Mouse (Mus musculus) ZHBTc4 (cell line): ENCODE measurements around the gene Tfap2a.

ENCODE experiments used
- DNase-seq: peaks from one replicate; pipeline ENCODE4 v3.0.0-alpha.2; 2011; ENCODE audit warnings: low read depth, low spot score

Tfap2a gene

GRCm38 (mm10) chr13:40738196-40738880, at the start of gene Tfap2a:
Gene Tfap2a (minus strand): TSS chr13:40738376.
- DNase-seq = peak; percentile 42

GRCm38 (mm10) chr13:40784202-40784771, 46.1 kb upstream of the Tfap2a start:
- DNase-seq = peak; percentile 50

DNA sequence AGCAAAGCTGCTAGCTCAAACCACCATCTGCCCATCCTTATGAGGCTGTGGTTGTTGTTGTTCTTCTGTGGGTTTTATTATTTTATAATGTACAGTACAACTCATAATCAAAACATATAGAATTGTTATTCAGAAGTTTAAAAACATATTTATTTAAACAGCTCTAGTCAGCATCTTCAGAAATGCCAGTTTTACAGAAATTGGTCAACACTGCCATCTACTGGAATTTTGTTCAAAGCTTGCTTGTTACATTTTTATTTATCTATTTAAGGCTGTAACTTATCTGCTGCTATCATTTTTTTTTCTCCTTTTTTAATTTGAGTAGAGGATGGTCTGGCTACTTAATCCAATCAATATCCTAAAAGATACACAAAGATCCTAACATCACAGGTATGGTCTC, 19.8 kb upstream of the Tfap2a start:
- peak; percentile 39 for DNase-seq

DNA sequence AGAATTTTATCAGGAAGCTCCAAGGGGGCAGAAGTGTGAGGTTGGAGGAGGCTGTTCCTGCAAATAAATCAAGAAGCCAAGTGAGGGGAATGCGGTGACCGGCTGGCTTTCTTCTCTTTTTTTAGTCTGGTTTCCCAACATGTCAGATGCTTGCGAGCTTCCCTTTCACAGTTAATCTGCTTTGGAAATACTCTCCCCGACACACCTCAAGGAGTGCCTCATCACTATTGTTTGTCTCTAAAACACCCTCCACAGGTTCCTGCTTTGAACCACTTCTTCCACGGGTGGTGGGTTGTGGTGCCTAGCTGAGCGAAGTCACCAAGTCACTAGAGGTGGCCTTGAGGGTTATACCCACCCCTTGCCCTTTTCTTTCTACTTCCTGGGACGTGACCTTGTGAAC, 18.2 kb upstream of the Tfap2a start:
- DNase-seq = peak; percentile 78

- no peak for DNase-seq
These were observed 15.9 kb upstream of the Tfap2a start for GRCm38 (mm10) chr13:40754091-40754490.

DNA sequence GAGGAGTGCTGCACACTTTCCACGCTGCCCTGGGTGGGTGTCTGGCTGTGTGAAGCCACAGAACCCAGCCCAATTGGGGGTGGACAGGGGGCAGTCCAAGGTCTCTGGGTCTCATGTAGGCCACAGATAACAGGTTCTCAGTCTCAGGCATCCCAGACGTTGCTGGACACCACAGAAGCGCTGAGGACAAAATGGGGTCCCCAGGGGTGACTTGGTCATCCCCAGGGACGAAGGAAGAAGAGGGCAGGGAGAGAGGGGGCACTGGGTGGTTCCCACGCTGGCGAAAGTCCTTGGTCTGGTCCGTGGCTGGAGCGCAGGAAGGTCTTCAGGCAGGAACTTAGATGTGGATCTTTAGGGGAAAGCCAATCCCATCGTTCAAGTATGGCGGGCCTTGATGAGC, 13.7 kb upstream of the Tfap2a start:
- DNase-seq = no peak

GRCm38 (mm10) chr13:40749603-40749905, 11.4 kb upstream of the Tfap2a start:
- DNase-seq = no peak

DNA sequence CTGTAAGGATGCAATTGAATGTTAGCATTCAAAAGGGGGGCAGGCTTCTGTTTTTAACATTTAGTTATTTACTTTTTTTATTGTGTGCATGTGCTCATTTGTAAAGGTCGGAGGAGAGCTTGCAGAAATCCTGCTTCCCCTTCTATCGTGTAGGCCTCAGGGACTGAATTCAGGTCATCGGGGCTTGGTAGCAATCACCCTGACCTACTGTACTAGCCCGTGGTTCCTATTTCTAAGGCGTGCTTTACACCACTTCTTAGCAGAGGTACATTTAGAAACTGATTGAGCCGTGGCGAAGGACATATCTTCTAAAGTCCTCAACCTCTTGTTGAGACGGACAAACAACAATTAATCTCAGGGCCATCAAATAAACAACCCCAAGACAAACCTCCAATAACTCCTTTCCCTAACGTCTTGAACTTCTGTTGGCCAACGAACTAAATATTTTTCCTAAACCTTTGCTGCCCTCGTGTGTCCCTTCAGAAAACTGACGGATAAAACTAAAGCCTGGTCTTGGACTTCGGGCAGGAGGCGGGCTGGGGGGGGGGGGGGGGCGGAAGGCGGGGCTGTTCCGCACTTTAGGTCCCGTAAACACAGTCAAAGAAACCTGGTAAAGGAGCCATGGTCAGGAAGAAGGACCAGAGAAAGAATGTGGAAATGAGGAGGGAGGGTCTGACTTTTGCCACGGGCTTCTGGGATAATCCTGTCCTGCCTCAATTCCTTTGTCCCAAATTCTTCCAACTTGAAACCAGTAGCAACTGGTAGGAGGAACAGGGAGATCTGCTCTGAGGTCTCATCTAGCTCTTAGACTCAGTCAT, 10.8 kb upstream of the Tfap2a start:
- DNase-seq = peak; percentile 93

- DNase-seq = peak; percentile 70
These were observed 6.1 kb upstream of the Tfap2a start for GRCm38 (mm10) chr13:40744111-40744805.

DNA sequence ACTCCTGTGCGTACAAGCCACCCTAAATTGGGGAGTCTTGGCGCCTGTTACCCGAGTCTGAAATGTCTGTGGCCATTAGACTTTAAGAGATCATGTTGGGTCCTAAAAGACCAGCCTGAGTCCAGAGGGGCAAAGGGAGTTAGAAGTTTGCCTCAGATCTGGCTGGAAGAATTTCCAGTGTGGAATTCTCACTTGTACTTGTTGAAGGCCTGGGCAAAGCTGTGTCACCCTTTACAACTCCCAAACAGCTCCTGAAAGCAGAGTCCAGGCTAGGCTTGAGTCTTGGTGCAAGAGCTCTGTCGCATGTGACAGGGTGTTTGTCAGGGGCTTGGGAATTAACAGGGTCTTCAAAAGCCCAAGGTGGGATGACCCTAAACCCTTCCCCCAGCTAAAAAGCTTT, 5.0 kb upstream of the Tfap2a start:
- DNase-seq = no peak

DNA sequence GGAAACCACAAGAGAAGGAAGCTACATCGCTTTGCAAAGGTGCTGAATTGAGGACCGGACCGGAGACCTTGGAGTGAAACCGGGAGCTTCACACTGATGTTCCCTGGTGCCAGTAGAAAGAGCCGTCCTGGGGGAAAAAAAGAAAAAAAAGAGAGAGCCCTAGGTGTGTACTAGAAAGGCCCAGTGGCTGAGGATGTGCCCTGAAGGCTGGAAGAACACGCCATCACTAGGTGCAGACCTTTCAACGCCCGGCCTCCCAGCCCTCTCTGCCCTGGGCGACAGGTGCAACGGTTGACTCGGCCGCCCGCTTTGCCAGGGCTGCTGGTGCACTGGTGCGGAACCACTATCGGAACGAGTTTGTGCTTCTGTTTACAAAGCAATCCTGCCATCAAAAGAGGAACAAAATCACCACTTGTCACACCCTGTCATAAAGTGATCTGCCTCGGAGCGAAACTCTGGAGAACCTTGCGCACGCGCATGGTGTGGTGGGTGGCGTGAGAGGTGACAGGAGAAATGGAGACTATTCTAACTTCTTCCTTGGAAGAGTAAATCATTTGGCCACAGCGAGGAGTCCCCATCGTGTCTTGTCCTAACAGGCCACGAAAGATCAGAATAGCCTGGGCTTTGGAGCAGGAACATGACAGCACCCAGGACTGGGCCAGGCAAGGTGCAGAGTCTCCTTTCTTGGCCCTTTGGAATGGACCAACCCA, 3.8 kb upstream of the Tfap2a start:
- no peak for DNase-seq

- DNase-seq = no peak
These were observed 3.3 kb upstream of the Tfap2a start for GRCm38 (mm10) chr13:40741436-40741835.

DNA sequence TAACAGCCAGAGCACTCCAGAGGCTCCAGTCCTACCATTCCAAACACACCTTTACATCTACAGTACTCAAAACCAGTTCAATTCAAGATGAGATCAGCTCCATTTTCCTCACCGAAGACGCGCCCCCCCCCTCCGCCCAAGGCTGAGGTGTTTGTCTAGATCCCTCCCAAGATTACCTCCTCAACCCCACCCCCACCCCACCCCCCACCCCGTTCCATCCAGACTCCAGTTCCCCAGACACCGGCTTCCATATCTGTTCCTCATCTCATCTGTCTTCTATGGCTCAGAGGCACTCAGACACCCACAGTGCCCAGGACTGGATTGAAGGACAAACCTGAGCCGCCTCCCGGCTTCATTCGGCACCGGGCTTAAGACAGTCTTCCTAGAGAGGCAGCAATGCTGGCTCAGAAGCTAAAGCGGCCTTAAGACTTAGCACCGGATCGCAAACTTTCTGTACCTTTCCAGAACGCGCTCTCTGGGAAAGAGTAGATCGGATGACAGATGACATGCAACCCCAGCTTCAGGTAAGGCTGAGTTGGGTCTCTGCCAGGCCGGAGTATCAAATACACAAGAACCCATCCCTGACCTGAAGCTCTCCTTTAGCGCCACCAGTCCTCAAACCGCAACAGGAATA, 2.7 kb upstream of the Tfap2a start:
- DNase-seq = no peak

GRCm38 (mm10) chr13:40739901-40740300, 1.7 kb upstream of the Tfap2a start:
- no peak for DNase-seq

DNA sequence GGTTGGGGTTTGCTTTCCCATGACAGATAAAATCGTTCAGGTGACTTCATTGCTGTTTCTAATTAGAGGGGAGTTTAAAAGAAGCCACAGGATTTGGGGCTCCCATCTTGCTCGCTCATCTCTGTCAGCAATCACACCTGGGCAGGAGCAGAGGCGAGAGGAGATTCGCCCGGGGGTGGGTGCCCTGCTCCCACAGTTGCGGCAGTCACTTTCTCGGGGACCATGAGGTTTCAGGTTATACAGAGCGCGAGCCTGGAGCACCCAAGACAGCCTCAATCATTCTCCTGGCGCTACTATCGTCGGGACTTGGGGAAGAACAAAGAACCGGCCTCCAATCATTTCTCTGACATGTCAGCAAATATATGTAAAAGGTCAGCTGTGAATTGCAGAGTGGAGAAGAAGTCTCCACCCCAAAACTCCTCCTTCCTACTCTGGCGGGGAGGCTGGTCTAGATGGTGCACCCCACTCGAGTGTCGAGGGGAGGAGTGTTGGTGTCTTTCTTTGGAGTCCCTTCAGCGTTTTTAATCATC, 1.0 kb upstream of the Tfap2a start:
- DNase-seq = no peak

- peak; percentile 28 for DNase-seq
These were observed 415 bp downstream of the Tfap2a start for GRCm38 (mm10) chr13:40737761-40738160.

DNA sequence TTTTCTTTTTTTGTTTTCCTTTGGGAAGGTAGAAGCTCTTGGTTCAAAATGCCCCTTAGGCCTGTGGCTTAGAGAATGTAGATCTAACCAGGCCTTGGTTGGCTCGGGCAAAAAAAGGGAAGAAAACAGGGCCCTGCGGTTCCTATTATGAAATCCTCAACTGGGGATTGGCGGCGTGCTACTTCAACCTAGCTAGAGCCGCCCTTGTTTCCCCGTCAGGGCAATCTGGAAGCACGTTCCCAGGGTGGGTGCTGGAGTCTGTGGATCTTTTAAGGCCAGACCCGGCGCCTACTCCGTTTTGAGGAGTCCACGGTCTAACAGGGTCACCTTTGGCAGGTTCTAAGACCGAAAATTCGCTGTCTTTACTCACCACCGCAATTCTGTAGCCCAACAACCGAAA, 1.1 kb downstream of the Tfap2a start:
- peak; percentile 48 for DNase-seq

GRCm38 (mm10) chr13:40736107-40736780, 1.9 kb downstream of the Tfap2a start:
- peak; percentile 54 for DNase-seq

DNA sequence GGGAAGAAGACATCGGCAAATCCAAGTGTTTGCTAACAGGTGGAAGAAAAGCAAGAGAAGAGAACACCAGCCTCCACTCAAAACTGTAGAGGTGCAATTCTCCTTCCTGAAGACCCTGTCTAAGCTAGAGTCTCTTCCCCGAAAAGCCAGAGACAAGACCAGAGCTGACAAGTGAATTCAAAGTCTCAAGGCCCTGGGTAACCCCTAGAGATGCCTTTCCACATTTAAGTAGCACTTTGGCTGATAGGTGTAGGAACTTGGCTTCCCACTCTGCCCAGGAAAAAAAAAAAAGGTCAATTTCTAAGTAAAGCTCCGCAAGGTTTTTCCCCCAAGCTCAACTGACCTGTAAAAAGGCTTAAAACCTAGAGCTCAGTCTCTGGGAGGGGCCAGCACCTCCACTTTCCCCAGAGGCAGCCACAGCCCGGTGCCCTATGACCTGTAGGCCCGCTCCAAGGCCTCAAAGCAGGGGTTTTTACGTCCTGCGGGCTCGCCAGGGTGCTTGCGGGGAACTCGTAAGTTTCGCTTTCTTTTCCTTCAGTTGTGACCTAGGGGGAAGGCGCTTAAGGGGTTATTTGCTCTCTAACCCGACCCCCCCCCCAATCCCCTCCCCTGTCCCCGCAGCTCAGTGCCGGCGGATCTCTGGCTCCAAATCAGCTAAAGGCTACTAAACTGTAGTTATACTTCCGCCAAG, 2.6 kb downstream of the Tfap2a start:
- peak; percentile 31 for DNase-seq
